Mouse (Mus musculus) forebrain, embryonic 12.5 days (tissue): ENCODE results near the gene Drc3. TPM values are rescaled to one million over a fixed set of nuclear protein-coding genes. Genes with fewer than 3 reads are reported as not detected.

ENCODE experiments used
- ATAC-seq: fragments of 200-750 bp; cut with Nextera tagmentation; 2 replicates; pipeline ENCODE4 v1.8.0; 2017; ENCODE audit warnings: moderate TSS enrichment; ENCODE audit not compliant: low FRiP score
- H3K27ac ChIP-seq: fragments of 300-500 bp; sonication (generic); 2 replicates; pipeline ENCODE4 v1.5.1; 2016; ENCODE audit warnings: mild to moderate bottlenecking
- H3K27me3 ChIP-seq: fragments of 300-500 bp; sonication (generic); 2 replicates; pipeline ENCODE4 v1.6.1; 2016; ENCODE audit warnings: mild to moderate bottlenecking
- H3K36me3 ChIP-seq: fragments of 300-500 bp; sonication (generic); replicated peaks from 2 replicates; pipeline ENCODE4 v1.6.1; 2016; ENCODE audit warnings: mild to moderate bottlenecking
- H3K4me1 ChIP-seq: fragments of 300-500 bp; sonication (generic); 2 replicates; pipeline ENCODE4 v1.6.1; 2016
- H3K4me2 ChIP-seq: fragments of 300-500 bp; sonication (generic); 2 replicates; pipeline ENCODE4 v1.6.1; 2016; ENCODE audit warnings: mild to moderate bottlenecking, moderate library complexity
- H3K4me3 ChIP-seq: fragments of 300-500 bp; sonication (generic); replicated peaks from 2 replicates; pipeline ENCODE4 v1.5.1; 2016; ENCODE audit warnings: mild to moderate bottlenecking
- H3K9ac ChIP-seq: fragments of 300-500 bp; sonication (generic); 2 replicates; pipeline ENCODE4 v1.6.1; 2016; ENCODE audit warnings: mild to moderate bottlenecking
- H3K9me3 ChIP-seq: fragments of 300-500 bp; sonication (generic); 2 replicates; pipeline ENCODE4 v1.6.1; 2016
- WGBS: fragments of 180-500 bp; shearing (Covaris S2); methylation state at CpG from one replicate; pipeline ENCODE4 v1.1.7; 2016; 5-methylcytosine and 5-hydroxymethylcytosine counted together
- polyA plus RNA-seq: library from polyadenylated mRNA; unstranded; fragments of >200 nt; fragmentation: Nextera tagmentation; extraction: Ambion mirVana; gene quantifications from 2 replicates; pipeline ENCODE4 v1.2.1, GENCODE M21; 2016

The Drc3 gene
- polyA plus RNA-seq, 1 experiment from 2014 or later = 3.0 TPM

DNA sequence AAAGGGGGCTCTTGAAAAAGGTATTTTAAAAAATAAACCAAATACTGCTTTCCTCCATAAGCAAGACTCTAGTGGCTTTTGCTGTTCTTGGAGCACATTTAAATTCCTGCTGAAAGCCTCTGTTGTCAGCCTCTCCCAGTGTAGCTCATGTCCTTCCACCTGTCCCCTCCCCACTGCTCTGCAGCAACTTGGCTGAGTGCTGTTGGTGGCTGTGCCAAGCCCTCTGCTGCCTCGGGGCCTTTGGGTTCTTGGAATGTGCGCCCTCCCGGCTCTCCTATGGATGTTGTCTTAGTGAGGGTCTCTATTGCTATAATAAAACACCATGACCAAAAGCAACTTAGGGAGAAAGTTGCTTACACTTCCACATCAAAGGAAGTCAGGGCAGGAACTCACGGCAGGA lies 16.3 kb downstream of the Drc3 start:
- H3K27me3 ChIP-seq = 0 out of 2 replicates have a peak, but pooled peaks cover 3% of the 10 kb centered on the region
- no peak overlapping the region for H3K9ac ChIP-seq
- ATAC-seq = no peak
- H3K4me3 ChIP-seq = no peak overlapping the region
- no peaks in the 10 kb centered on the region for H3K9me3 ChIP-seq
- 76% methylated on average over 4 of the region's 4 CpGs for WGBS
- H3K27ac ChIP-seq = no peak overlapping the region
- H3K36me3 ChIP-seq = no peaks in the 10 kb centered on the region
- no peak overlapping the region for H3K4me2 ChIP-seq
- peaks cover 9% of the 10 kb centered on the region; the same call in 1 of the 2 replicates for H3K4me1 ChIP-seq

DNA sequence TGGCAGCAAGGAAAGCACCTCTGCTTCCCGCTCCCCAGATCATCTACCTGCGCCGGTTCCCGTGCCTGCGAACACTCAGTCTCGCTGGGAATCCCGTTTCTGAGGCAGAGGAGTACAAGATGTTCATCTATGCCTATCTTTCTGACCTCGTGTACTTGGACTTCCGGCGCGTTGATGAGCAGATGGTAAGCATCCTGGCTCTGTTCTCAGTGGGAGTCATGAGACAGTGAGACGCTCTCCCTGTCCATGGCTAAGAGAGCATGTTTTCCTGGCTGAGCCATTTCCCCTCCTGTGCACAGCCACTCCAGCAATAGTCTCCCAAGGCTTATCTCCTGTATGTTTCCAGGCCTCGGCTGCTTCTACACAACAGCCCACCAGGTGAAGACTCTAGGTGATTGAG lies 17.3 kb downstream of the Drc3 start:
- Histone ChIP-seq H3K36me3 (no peaks in the 10 kb centered on the region), H3K9ac (no peak overlapping the region), H3K27me3 (0 out of 2 replicates have a peak, but pooled peaks cover 3% of the 10 kb centered on the region), H3K9me3 (no peaks in the 10 kb centered on the region), H3K4me3 (no peak overlapping the region), H3K4me2 (no peak overlapping the region), H3K4me1 (peaks cover 9% of the 10 kb centered on the region; the same call in 1 of the 2 replicates), H3K27ac (no peak overlapping the region)
- ATAC-seq = no peak
- 93% methylated on average over 13 of the region's 13 CpGs for WGBS

DNA sequence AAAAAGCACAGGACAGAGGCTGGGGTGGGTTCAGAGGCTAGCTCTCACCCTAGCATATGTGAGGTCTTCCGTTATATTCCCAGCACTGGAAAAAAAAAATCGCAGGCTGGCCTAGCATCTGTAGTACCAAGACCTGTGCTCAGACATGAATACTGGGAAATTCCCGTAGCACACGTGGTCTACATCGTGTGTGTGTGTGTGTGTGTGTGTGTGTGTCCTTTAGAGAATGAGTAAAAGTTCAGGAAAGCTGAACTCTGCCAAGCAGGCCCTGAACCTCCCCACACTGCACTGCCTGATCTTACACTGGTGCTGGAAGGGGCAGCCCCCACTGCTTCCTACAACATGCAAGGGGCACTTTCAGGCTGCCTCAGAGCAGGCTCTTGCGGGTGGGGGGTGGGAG lies 21.4 kb downstream of the Drc3 start:
- H3K36me3 ChIP-seq = no peaks in the 10 kb centered on the region
- H3K4me3 ChIP-seq = no peak overlapping the region
- H3K9ac ChIP-seq = no peak overlapping the region
- H3K4me2 ChIP-seq = no peak overlapping the region
- 85% methylated on average over 6 of the region's 6 CpGs for WGBS
- H3K27me3 ChIP-seq = 0 out of 2 replicates have a peak, but pooled peaks cover 3% of the 10 kb centered on the region
- H3K9me3 ChIP-seq = no peaks in the 10 kb centered on the region
- H3K27ac ChIP-seq = no peak overlapping the region
- H3K4me1 ChIP-seq = no peaks in the 10 kb centered on the region
- no peak for ATAC-seq

DNA sequence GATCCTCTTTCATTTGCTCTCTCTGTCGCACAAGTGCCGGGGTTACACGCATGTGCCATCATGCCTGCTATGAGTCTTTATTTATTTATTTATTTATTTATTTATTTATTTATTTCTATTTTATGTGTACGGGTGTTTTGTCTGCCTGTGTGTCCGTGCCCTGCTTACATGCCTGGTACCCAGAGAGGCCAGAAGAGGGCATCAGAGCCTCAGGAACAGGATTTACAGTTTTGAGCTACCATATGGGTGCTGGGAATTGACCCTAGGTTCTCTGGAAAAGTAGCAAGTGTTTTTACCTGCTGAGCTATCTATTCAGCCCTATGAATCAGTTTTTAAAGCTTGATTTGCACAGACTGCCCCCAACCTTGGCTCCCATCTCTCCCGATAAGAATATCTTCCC lies 30.4 kb downstream of the Drc3 start:
- Histone ChIP-seq H3K9ac (no peak overlapping the region), H3K27me3 (0 out of 2 replicates have a peak, but pooled peaks cover 3% of the 10 kb centered on the region), H3K4me2 (no peak overlapping the region), H3K27ac (no peak overlapping the region), H3K4me1 (peaks cover 18% of the 10 kb centered on the region), H3K4me3 (no peak overlapping the region), H3K36me3 (no peaks in the 10 kb centered on the region), H3K9me3 (no peaks in the 10 kb centered on the region)
- ATAC-seq = no peak
- 85% methylated on average over 6 of the region's 6 CpGs for WGBS

DNA sequence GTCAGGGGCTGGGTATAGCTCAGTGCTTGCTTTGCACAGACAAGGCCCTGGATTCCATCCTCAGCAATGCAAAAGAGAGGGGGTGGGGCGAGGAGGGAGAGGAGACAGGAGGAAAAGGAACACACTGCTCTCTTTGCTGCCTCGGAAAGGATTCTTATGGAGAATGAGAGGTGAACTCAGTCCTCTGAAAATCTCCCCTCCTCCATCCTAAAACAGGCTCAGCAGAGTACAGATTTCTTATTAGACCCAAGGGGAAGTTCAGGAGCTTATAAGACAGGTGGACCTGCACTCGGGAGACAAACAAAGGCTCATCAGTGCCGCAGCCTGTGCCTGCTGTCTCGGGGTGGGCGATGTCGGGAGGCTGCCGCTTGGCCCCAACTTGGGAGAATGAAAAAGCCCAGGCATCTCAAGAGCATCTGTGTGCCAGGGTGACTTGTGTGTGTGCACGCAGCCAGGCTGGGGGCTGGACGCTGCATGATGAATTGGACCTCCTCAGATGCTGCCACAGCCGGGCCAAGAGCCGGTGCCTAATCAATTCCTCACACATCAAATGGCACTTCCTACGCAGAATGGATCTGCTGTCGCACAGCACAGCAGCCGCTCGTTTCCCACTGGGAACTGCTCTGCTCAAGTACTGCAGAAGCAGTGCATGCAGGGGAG lies 31.8 kb downstream of the Drc3 start:
- peak; percentile 57; the same call in 1 of the 2 replicates for ATAC-seq
- Histone ChIP-seq H3K9me3 (no peaks in the 10 kb centered on the region), H3K27ac (peak overlapping the region; percentile 80), H3K4me2 (peak overlapping the region; percentile 50), H3K27me3 (0 out of 2 replicates have a peak, but pooled peaks cover 3% of the 10 kb centered on the region), H3K4me3 (peak overlapping the region; percentile 24), H3K9ac (peak overlapping the region; percentile 44), H3K36me3 (no peaks in the 10 kb centered on the region), H3K4me1 (peaks cover 18% of the 10 kb centered on the region)
- 4% methylated on average over 16 of the region's 16 CpGs for whole genome bisulfite sequencing

DNA sequence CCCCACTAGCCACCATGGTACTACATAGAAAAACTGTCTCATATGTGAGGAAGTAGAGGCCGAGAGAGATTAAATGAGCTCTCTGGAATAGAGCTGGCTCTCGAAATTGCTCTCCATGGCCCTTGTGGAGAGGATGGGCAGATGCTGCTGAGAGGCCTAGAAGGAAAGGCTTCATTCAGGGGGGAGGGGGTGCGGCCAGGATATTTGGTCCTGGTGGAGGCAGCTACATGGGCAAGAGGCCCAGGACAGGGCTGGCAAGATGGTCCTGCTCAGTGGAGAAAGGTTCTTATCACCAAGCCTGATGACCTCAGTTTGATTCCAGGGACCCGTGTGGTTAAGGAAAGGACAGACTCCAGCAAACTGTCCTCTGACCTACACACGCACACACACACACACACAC lies 32.8 kb downstream of the Drc3 start:
- Histone ChIP-seq H3K9me3 (no peaks in the 10 kb centered on the region), H3K4me3 (no peak overlapping the region), H3K4me2 (no peak overlapping the region), H3K27ac (no peak overlapping the region; the same call in 1 of the 2 replicates), H3K27me3 (0 out of 2 replicates have a peak, but pooled peaks cover 3% of the 10 kb centered on the region), H3K36me3 (no peaks in the 10 kb centered on the region), H3K9ac (no peak overlapping the region), H3K4me1 (peaks cover 18% of the 10 kb centered on the region)
- no peak for ATAC-seq
- 80% methylated on average over 5 of the region's 5 CpGs for WGBS

DNA sequence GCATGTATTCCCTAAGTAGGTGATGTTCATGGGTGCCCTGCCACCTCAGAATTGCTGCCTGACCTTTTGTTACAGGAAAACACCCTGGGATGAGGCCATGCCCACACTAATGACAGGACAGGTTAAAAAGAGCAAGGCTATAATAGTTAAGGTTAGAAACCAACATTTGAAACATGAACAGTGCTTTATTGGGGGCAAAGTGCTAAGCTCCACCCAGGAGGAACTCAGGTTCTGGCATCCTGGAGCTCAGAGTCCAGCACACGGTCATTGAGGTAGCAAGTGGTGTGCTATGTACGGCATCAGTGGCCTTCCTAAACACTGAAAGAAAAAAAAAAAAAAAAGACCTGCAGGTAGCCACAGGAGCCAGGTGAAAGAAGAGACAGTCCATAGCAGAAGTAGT lies 34.8 kb downstream of the Drc3 start:
- no peak overlapping the region for H3K4me3 ChIP-seq
- no peak overlapping the region for H3K9ac ChIP-seq
- H3K9me3 ChIP-seq = no peaks in the 10 kb centered on the region
- peaks cover 18% of the 10 kb centered on the region for H3K4me1 ChIP-seq
- H3K27me3 ChIP-seq = 0 out of 2 replicates have a peak, but pooled peaks cover 3% of the 10 kb centered on the region
- H3K36me3 ChIP-seq = no peaks in the 10 kb centered on the region
- 97% methylated on average over 2 of the region's 2 CpGs for WGBS
- H3K27ac ChIP-seq = no peak overlapping the region
- ATAC-seq = no peak
- H3K4me2 ChIP-seq = no peak overlapping the region

DNA sequence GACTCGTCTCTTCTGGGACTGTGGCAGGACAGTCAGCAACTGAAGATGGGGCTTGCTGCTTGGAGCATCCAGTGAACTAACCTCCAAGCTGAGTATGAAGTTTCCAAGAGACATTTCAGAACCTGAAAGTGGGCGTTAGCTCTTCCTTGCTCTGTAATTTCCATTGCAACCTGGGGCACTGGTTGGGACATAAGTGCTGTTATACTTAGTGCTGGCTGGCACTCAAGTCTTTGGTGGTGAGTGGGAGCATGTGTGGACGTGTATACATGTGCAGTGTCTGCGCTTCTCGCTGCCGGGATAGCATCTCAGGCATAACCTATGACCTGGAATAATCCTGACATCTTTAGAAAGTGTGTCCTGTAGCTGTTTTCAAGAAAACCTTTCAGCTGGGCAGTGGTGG lies 38.2 kb downstream of the Drc3 start:
- no peak for ATAC-seq
- Histone ChIP-seq H3K9ac (no peak overlapping the region), H3K4me3 (no peak overlapping the region), H3K4me1 (no peaks in the 10 kb centered on the region), H3K27ac (no peak overlapping the region), H3K9me3 (no peaks in the 10 kb centered on the region), H3K27me3 (no peaks in the 10 kb centered on the region), H3K36me3 (no peaks in the 10 kb centered on the region), H3K4me2 (no peak overlapping the region)
- 89% methylated on average over 6 of the region's 6 CpGs for WGBS

DNA sequence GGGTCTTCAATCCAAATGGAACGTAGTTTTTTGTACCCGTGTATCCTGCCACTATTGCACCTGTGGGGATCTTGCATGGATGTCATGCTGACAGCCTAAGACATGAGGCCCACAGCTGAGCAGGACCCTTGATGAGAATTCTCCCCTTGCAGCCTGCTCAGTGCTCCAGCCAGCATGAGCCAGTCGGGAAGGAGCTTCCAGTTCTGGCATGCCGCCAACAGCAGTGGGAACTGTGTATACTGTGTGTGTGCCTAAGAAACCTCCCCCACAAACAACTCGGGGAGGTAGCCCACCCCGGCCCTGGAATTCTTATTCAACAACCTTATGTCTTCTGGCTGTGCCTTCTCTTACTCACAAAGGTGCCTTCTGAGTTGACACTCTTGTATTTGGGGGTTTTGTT lies 43.4 kb downstream of the Drc3 start:
- no peaks in the 10 kb centered on the region for H3K27me3 ChIP-seq
- peaks cover 7% of the 10 kb centered on the region; the same call in 1 of the 2 replicates for H3K4me1 ChIP-seq
- no peak overlapping the region for H3K4me2 ChIP-seq
- H3K27ac ChIP-seq = no peak overlapping the region
- no peak; the same call in 1 of the 2 replicates for ATAC-seq
- H3K36me3 ChIP-seq = peaks cover 15% of the 10 kb centered on the region
- H3K4me3 ChIP-seq = no peak overlapping the region
- no peak overlapping the region for H3K9ac ChIP-seq
- no peaks in the 10 kb centered on the region for H3K9me3 ChIP-seq
- 72% methylated on average over 6 of the region's 6 CpGs for WGBS

DNA sequence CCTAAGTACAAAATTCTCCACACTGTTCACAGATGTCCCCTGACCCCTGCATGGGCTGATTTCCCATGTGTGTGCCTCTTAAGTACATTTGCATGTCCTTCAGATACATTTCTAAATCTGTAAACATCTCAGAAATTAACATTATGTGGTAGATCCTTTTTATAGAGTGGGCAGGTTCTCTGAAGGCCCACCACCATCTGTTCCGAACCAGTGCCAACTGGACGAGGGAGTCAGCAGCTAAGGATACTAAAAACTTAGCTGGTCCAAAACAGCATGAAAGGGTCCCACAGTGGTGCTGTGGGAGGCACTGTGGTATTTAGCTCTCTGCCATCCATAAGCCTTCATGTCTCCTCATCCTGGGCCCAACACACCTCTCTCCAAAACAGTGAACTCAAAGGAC lies 44.0 kb downstream of the Drc3 start:
- 0 out of 2 replicates have a peak overlapping the region, but pooled peaks have one; percentile 19 for H3K27ac ChIP-seq
- H3K4me2 ChIP-seq = no peak overlapping the region
- peaks cover 21% of the 10 kb centered on the region for H3K36me3 ChIP-seq
- H3K27me3 ChIP-seq = no peaks in the 10 kb centered on the region
- no peak for ATAC-seq
- no peak overlapping the region for H3K4me3 ChIP-seq
- 88% methylated on average over 2 of the region's 2 CpGs for WGBS
- H3K9ac ChIP-seq = no peak overlapping the region
- peaks cover 7% of the 10 kb centered on the region; the same call in 1 of the 2 replicates for H3K4me1 ChIP-seq
- no peaks in the 10 kb centered on the region for H3K9me3 ChIP-seq

DNA sequence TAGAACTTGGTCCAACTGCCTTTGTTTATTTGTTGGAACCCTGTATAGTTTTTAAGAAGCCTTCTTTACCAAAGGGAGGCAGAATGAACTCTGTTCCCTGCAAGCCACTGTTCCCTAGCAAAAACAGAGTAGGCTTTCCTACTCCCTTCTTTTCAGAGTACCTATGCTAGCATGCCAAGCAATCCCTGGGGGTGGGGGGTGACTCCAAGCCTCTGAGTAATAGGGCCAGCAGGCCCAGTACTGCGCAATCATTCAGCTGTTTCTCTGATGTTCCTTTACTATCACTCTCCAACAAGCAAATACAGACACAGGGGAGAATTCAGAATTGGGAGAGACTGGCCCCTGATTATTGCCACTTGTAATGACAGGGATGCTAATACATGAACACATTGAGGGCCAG lies 53.5 kb downstream of the Drc3 start:
- Histone ChIP-seq H3K27ac (no peak overlapping the region), H3K4me1 (no peaks in the 10 kb centered on the region), H3K4me3 (no peak overlapping the region), H3K9me3 (no peaks in the 10 kb centered on the region), H3K9ac (no peak overlapping the region), H3K27me3 (no peaks in the 10 kb centered on the region), H3K4me2 (no peak overlapping the region), H3K36me3 (peaks cover 71% of the 10 kb centered on the region)
- ATAC-seq = no peak
- WGBS = 96% methylated on average over 1 of the region's 1 CpGs

DNA sequence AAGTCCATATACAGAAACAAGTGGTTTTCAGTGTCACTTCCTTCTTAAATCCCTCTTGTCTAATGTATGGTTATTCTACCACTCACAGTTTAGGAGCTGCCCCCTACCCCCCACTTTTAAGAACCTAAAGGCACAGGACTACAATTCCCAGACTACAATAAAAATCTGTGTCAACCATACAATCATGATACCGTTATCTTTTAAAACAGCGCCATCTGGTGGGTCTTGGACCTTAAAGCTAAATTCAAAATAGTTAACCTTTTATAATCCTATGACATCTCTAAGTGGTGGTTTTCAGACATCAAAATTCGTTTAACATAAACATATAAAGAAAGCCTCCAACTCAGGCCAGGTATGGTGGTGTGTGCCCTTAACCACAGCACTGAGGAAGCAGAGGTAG lies 59.0 kb downstream of the Drc3 start:
- no peak for ATAC-seq
- Histone ChIP-seq H3K4me1 (peaks cover 22% of the 10 kb centered on the region), H3K27me3 (no peaks in the 10 kb centered on the region), H3K27ac (no peak overlapping the region), H3K9me3 (no peaks in the 10 kb centered on the region), H3K4me3 (no peak overlapping the region), H3K36me3 (peaks cover 16% of the 10 kb centered on the region), H3K4me2 (no peak overlapping the region), H3K9ac (no peak overlapping the region)
- 11% methylated on average over 3 of the region's 3 CpGs for WGBS

DNA sequence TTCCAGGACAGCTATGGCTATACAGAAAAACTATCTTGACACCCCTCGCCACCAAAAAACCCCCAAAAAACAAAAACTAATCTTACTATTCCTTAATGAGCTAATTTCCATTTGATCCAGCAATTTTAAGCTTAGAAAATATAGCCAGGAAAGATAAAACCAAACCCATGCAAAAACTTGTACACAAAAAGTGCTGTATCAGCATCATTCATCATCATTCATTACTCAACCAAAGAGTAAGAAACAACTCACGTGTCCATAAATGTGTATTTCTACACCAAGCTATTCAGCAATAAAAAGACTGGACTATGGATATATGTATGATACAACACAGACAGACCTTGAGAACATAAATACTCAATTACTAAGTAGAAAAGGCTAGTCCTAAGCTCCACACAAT lies 59.8 kb downstream of the Drc3 start:
- no peak overlapping the region for H3K9ac ChIP-seq
- H3K9me3 ChIP-seq = no peaks in the 10 kb centered on the region
- H3K36me3 ChIP-seq = peaks cover 10% of the 10 kb centered on the region
- no peak for ATAC-seq
- H3K4me3 ChIP-seq = no peak overlapping the region
- 90% methylated on average over 2 of the region's 2 CpGs for WGBS
- no peak overlapping the region for H3K4me2 ChIP-seq
- H3K27ac ChIP-seq = no peak overlapping the region
- peaks cover 22% of the 10 kb centered on the region for H3K4me1 ChIP-seq
- H3K27me3 ChIP-seq = no peaks in the 10 kb centered on the region
